Mouse (Mus musculus): ENCODE results near the gene Cnot1. TPM values are rescaled to one million over a fixed set of nuclear protein-coding genes. Genes with fewer than 3 reads are reported as not detected.

Gene Cnot1
- polyA plus RNA-seq, 1 experiment from 2014 or later: 51.7 TPM

DNA sequence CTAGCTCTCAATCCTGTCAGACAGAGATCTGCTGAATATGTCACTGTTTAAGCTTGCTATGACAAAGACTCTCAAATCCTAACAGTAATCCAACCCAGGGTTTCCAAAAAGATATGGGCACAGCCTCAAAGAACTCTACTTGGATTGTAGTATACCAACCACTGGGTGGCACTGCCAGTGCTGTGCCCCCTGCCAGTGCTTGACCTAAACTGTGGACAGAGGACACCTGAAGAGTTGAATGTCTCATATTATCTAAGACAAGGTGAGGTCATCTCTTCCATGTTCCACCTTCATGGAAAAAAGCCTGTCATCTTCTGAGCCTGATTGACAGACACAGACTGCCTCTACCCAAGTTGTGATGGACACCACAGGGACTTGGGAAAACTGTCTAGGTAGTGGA lies 24.6 kb downstream of the Cnot1 start:
- Histone ChIP-seq H3K4me1 (no peaks in the 10 kb centered on the region), H3K36me3 (peaks cover 61% of the 10 kb centered on the region), H3K27me3 (no peaks in the 10 kb centered on the region)

DNA sequence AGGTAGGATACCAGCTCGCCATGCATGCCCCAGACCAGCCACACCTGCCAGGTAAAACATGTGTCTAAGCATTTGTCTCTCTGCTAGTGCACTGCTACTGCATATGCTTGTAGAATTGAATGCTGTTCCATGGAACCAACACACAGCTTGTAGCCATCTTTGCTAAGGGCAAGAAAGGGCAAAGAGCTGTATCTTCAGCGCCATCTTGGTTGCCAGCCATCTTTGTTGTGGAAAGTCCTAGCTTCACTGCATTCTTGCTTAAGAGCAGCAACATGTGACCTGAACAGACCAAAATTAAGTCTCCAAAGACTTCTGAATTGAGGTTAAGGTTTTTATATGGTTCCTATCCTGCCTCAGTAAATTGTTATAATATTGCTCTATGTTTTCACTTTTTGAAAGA lies 25.5 kb downstream of the Cnot1 start:
- no peak overlapping the region for H3K4me3 ChIP-seq
- H3K4me2 ChIP-seq (replicated peaks): no peak overlapping the region
- WGBS: 97% methylated on average over 2 of the region's 2 CpGs
- peaks cover 53% of the 10 kb centered on the region for H3K36me3 ChIP-seq
- H3K4me1 ChIP-seq: no peaks in the 10 kb centered on the region
- H3K27me3 ChIP-seq: no peaks in the 10 kb centered on the region
- ATAC-seq (replicated peaks): no peak
- H3K9me3 ChIP-seq: 0 out of 2 replicates have a peak, but pooled peaks cover 7% of the 10 kb centered on the region
- no peak overlapping the region for H3K9ac ChIP-seq (replicated peaks)
- no peak overlapping the region for H3K27ac ChIP-seq (replicated peaks)

More for the DNA sequence above, 24.6 kb downstream of the Cnot1 start:
- no peak for ATAC-seq (replicated peaks)
- no peak overlapping the region for H3K27ac ChIP-seq (replicated peaks)
- H3K4me3 ChIP-seq: no peak overlapping the region
- 0 out of 2 replicates have a peak, but pooled peaks cover 7% of the 10 kb centered on the region for H3K9me3 ChIP-seq
- no peak overlapping the region for H3K9ac ChIP-seq (replicated peaks)
- H3K4me2 ChIP-seq (replicated peaks): no peak overlapping the region

DNA sequence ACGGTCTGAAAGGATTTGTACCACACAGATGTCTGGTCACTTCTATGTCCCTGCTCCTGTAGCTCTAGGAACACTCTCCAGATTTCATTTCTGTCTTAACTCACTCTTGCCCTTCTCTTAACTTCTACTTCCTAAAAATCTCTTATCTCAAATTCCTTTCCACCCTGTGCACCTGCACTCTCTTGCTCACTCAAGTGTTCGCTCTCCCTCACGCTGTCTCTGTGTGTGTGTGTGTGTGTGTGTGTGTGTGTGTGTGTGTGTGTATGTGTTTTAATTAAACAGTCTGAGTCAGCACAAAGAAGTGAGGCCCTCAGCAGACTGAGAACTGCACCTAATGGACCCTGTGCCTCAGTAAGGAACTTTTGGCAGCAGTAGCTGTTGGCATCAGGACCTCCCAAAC lies 26.2 kb downstream of the Cnot1 start:
- H3K4me1 ChIP-seq: no peaks in the 10 kb centered on the region
- H3K4me3 ChIP-seq: no peak overlapping the region
- no peak overlapping the region for H3K27ac ChIP-seq (replicated peaks)
- H3K27me3 ChIP-seq: no peaks in the 10 kb centered on the region
- 93% methylated on average over 3 of the region's 3 CpGs for WGBS
- H3K9ac ChIP-seq (replicated peaks): no peak overlapping the region
- ATAC-seq (replicated peaks): no peak
- H3K9me3 ChIP-seq: 0 out of 2 replicates have a peak, but pooled peaks cover 7% of the 10 kb centered on the region
- H3K36me3 ChIP-seq: peaks cover 46% of the 10 kb centered on the region
- no peak overlapping the region for H3K4me2 ChIP-seq (replicated peaks)

DNA sequence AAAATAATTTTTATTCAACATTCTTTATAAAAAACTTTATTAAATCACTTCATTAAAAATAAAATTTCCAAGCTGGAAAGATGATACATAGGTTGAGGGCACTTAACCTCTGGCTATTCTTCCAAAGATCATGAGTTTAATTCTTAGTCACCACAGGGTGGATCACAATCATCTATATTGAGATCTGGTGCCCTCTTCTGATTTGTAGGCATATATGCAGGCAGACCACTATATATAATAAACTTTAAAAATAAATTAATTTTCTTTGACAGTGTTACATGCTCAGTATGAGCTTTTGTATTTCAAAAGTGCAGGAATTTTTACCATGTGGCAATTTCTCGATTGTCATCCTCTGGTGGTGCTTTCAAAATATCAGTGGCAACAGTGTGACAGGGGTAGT lies 43.1 kb downstream of the Cnot1 start:
- no peak overlapping the region for H3K4me3 ChIP-seq
- peaks cover 86% of the 10 kb centered on the region for H3K36me3 ChIP-seq
- no peak overlapping the region for H3K27ac ChIP-seq (replicated peaks)
- H3K4me1 ChIP-seq: no peaks in the 10 kb centered on the region
- ATAC-seq (replicated peaks): no peak
- H3K27me3 ChIP-seq: no peaks in the 10 kb centered on the region
- 91% methylated on average over 1 of the region's 1 CpGs for WGBS
- no peaks in the 10 kb centered on the region for H3K9me3 ChIP-seq
- H3K9ac ChIP-seq (replicated peaks): no peak overlapping the region
- no peak overlapping the region for H3K4me2 ChIP-seq (replicated peaks)

DNA sequence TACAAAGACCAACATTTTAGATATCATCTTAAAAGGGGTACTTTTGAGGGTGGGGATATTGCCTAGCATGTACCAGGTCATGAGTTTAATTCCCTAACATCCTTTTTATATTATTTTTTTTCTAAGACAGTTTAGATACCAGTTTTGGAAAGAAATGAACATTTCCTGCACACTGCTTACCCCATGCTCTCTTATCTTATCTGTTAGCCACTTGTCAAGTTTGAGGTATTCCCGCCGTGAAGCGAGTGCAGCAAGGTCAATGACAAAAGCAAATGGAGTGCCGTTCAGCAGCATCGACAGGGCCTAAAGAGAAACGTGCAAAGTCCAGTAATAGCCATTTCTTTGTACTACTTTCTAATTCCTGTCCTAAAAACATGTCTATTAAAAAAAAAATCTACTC lies 46.9 kb downstream of the Cnot1 start:
- no peak for ATAC-seq (replicated peaks)
- H3K4me2 ChIP-seq (replicated peaks): no peak overlapping the region
- 92% methylated on average over 6 of the region's 6 CpGs for WGBS
- peaks cover 83% of the 10 kb centered on the region for H3K36me3 ChIP-seq
- H3K9me3 ChIP-seq: no peaks in the 10 kb centered on the region
- H3K27me3 ChIP-seq: no peaks in the 10 kb centered on the region
- H3K27ac ChIP-seq (replicated peaks): no peak overlapping the region
- no peaks in the 10 kb centered on the region for H3K4me1 ChIP-seq
- no peak overlapping the region for H3K9ac ChIP-seq (replicated peaks)
- H3K4me3 ChIP-seq: no peak overlapping the region

DNA sequence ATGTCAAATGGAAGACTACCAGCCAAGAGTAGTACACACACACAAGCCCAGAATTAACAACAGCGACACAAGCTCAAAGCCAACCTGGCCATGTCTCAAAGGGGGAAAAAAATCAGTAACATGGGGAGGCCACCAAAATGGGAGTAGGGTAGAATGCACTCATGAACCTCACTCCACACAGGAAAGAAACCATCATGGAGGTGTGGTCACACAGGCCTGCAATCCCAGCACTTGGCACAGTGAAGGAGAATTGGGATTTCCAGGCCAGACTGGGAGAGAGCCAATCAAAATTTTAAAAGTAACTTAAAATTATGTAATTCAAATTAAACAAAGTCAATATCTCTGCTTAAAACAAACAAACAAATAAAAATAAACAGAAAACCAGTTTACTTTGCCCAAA lies 55.3 kb downstream of the Cnot1 start:
- ATAC-seq (replicated peaks): no peak
- no peaks in the 10 kb centered on the region for H3K27me3 ChIP-seq
- H3K4me2 ChIP-seq (replicated peaks): no peak overlapping the region
- H3K27ac ChIP-seq (replicated peaks): no peak overlapping the region
- H3K36me3 ChIP-seq: peaks cover 77% of the 10 kb centered on the region
- H3K9me3 ChIP-seq: no peaks in the 10 kb centered on the region
- H3K9ac ChIP-seq (replicated peaks): no peak overlapping the region
- no peaks in the 10 kb centered on the region for H3K4me1 ChIP-seq
- 94% methylated on average over 1 of the region's 1 CpGs for WGBS
- H3K4me3 ChIP-seq: no peak overlapping the region

DNA sequence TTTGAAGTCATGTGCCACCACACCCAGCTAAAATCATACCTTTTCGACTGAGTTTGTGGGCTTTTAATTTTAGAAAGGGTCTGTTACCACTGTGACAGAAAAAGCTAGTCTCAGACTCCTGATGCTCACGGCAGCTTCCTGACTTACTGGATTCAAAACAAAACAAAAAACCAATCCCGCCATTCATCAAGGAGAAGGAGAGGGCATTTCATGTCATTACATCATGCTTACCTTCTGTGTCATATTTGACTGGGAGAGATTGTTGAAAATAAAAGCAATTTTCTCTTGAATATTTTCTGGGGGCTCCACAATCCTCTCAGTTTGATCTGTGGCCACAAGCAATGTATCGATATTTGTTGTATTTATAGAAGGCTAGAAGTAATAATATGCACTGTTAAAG lies 59.2 kb downstream of the Cnot1 start:
- Histone ChIP-seq H3K27ac (replicated peaks) (no peak overlapping the region), H3K27me3 (no peaks in the 10 kb centered on the region), H3K4me1 (no peaks in the 10 kb centered on the region), H3K36me3 (peaks cover 86% of the 10 kb centered on the region), H3K9ac (replicated peaks) (no peak overlapping the region), H3K9me3 (no peaks in the 10 kb centered on the region), H3K4me3 (no peak overlapping the region), H3K4me2 (replicated peaks) (no peak overlapping the region)
- 92% methylated on average over 4 of the region's 4 CpGs for WGBS
- ATAC-seq (replicated peaks): no peak

DNA sequence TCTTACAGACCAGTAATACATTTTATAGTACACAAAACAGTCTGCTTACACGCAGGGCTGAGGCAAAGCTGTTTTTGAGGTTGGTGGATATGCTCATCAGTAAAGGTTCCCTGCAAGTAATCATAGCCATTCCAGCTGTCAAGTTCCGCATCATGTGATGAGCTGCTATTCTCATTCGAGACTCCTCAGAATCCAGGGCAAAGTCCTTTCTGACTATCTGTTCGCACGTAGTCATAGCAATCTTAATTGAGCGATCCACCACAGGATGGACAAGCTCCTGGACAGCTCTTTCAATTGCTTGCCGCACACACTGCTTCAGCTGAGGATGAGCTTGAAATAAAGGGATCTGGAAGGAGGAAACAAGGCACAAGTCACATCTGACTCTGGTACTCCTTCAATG lies 65.5 kb downstream of the Cnot1 start:
- no peak overlapping the region for H3K4me3 ChIP-seq
- H3K4me1 ChIP-seq: no peaks in the 10 kb centered on the region
- H3K27ac ChIP-seq (replicated peaks): no peak overlapping the region
- no peak for ATAC-seq (replicated peaks)
- H3K27me3 ChIP-seq: no peaks in the 10 kb centered on the region
- no peak overlapping the region for H3K4me2 ChIP-seq (replicated peaks)
- 94% methylated on average over 7 of the region's 7 CpGs for WGBS
- H3K9me3 ChIP-seq: no peaks in the 10 kb centered on the region
- peaks cover 89% of the 10 kb centered on the region for H3K36me3 ChIP-seq
- no peak overlapping the region for H3K9ac ChIP-seq (replicated peaks)

DNA sequence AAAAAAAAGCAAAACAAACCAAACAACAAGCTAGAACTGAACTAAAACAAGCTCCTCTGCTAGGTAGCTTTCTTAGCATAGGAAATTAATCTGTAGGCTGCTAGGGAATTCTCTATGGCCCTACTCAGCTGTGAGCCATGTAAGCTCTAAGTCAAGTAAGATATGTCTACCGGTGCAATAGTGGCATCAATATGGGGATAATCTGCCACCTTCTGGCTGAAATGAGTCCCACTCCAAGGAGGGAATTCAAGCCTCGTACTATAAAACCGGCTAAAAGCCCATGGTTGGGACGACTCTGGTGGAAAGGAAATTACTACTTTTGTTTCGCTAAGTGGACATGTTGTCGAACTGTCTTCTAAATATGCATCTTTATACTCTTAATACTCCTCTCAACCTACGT lies 68.7 kb downstream of the Cnot1 start:
- 78% methylated on average over 7 of the region's 7 CpGs for WGBS
- Histone ChIP-seq H3K4me1 (no peaks in the 10 kb centered on the region), H3K9ac (replicated peaks) (no peak overlapping the region), H3K9me3 (no peaks in the 10 kb centered on the region), H3K4me3 (no peak overlapping the region), H3K27me3 (no peaks in the 10 kb centered on the region), H3K4me2 (replicated peaks) (no peak overlapping the region), H3K36me3 (peaks cover 80% of the 10 kb centered on the region), H3K27ac (replicated peaks) (no peak overlapping the region)
- no peak for ATAC-seq (replicated peaks)

DNA sequence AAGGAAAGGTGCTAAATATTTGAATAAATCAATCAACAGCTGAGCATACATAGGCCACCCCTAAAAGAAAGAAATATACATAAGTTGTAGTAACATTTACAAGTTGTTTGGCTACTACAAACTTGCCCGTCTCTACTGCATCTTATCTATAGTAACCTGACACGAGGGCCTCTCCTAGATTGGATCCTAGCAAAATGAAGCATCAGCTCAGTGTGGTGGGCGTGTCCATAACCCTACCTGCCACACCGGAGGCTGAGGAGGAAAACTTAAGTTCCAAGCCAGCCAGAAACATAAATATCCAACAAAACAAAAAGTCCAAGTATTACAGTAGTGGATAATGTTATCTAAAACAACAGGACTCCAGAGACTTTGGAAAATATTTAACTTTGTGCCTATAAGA lies 79.6 kb downstream of the Cnot1 start:
- Histone ChIP-seq H3K4me3 (no peak overlapping the region), H3K9me3 (no peaks in the 10 kb centered on the region), H3K9ac (replicated peaks) (no peak overlapping the region), H3K36me3 (peaks cover 91% of the 10 kb centered on the region), H3K27ac (replicated peaks) (no peak overlapping the region), H3K27me3 (no peaks in the 10 kb centered on the region), H3K4me2 (replicated peaks) (no peak overlapping the region), H3K4me1 (no peaks in the 10 kb centered on the region)
- WGBS: 91% methylated on average over 4 of the region's 4 CpGs
- ATAC-seq (replicated peaks): no peak

DNA sequence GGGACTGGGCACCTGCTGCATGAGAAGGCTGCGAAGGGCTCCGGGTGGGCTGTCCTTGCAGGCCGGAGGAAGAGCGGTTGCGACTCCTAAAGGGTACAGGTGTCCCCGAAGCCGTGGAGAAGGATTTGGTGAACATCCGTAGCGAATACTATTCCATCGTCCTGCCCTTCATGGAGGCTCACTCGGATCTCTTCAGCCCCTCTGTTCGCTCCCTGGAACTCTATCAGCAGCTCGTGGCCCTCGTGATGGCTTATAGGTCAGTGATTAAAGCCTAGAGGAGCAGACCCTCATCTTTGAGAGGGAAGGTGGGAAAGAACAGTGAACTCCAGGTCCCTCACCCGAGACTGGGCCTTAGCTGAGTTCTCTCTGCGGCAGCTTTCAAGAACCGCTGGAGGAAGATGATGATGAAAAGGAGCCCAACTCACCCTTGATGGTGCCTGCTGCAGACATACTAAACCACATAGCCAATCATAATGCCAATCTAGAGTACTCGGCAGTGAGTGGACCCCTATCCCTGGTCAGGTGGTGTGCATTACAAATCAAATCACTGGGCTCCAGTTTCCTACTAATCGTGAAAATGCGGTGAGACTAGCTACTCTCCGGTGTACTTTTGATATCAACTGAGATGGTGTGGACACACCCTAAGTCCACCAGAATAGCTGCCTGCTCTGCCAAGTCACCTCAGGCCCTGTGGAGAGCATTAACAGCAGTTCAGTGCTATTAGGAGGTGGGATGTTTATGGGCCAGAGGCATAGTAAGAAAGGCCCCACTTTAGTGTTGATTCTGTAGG lies 90.5 kb downstream of the Cnot1 start:
- WGBS: 18% methylated on average over 21 of the region's 21 CpGs
- H3K9me3 ChIP-seq: no peaks in the 10 kb centered on the region
- H3K4me1 ChIP-seq: peaks cover 16% of the 10 kb centered on the region
- no peak for ATAC-seq (replicated peaks)
- H3K27me3 ChIP-seq: no peaks in the 10 kb centered on the region
- H3K4me3 ChIP-seq: peak overlapping the region; percentile 92
- H3K36me3 ChIP-seq: peaks cover 44% of the 10 kb centered on the region
- H3K4me2 ChIP-seq (replicated peaks): peak overlapping the region; percentile 81
- H3K27ac ChIP-seq (replicated peaks): no peak overlapping the region
- H3K9ac ChIP-seq (replicated peaks): peak overlapping the region; percentile 83

DNA sequence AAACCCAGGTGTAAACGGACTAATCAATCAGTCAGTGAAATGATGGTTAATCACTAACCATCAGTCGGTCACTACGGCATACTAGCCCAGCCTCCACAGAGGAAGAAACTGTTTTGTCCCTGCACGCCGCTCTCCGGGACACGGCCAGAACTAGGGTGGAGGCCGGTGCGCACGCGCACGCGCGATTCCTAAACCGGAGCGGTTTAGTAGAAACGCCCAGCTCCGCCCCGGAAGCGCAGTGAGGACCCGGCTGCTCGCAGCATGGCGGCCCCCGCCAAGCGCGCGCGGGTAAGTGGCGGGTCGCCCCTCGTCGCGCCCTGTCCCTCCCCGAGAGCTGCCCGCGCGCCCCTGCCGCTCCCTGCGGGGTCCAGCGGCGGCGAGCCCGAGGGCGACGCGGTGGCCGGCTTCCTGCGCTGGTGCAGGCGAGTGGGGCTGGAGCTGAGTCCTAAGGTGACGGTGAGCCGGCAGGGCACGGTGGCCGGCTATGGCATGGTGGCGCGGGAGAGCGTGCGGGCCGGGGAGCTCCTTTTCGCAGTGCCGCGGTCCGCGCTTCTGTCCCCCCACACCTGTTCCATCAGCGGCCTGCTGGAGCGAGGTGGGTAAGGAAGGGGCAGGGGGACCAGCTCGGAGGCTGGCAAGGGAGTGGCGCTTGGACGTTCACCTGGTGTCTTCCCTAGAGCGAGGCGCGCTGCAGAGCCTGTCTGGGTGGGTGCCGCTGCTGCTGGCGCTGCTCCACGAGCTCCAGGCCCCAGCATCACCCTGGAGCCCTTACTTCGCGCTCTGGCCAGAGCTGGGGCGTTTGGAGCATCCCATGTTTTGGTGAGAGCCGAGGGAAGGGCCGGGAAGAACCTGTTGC lies 91.4 kb downstream of the Cnot1 start, which contains the start of gene Setd6:
Gene Setd6 (plus strand): TSS at position 206 of the 856 bp plus-strand sequence.
- ATAC-seq (replicated peaks): peak; percentile 93
- peaks cover 42% of the 10 kb centered on the region for H3K36me3 ChIP-seq
- H3K27me3 ChIP-seq: no peaks in the 10 kb centered on the region
- no peaks in the 10 kb centered on the region for H3K9me3 ChIP-seq
- H3K4me1 ChIP-seq: peaks cover 16% of the 10 kb centered on the region
- peak within 1 kb of the TSS; percentile 81 for H3K4me2 ChIP-seq (replicated peaks)
- peak within 1 kb of the TSS; percentile 74 for H3K27ac ChIP-seq (replicated peaks)
- WGBS: under 1% methylated on average over 66 of the region's 79 CpGs
- peak within 1 kb of the TSS; percentile 83 for H3K9ac ChIP-seq (replicated peaks)
- H3K4me3 ChIP-seq: peak within 1 kb of the TSS; percentile 92

Data from forebrain, embryonic 15.5 days (tissue).